Mouse (Mus musculus) R1 (cell line): ENCODE data around the gene Ank3.
A peak's percentile ranks its signal among the peaks of the same experiment; 100 is the strongest.

Source experiments
- DNase-seq: peaks from one replicate; pipeline ENCODE4 v3.0.0-alpha.2; 2018; ENCODE audit warnings: low read depth, low spot score

The Ank3 gene

DNA sequence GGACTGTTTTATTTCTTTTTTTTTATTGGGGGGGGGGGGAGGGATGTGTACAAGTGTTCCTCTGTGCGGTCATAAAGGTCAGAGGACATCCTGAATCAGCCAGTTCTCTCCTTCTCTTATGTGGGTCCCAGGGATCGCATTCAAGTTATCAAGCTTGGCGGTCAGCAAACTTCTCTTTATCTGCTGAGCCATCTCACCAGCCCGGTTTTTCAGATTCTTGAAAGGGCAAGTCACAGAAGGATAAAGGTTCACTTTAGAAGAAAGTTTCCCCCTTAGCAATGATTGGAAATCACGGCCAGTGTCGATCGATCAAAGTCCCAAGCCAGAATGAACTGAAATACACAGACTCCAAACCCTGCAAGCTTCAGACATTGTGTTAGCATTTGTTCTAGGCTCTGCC is 651.2 kb downstream of the Ank3 start:
- DNase-seq: no peak

DNA sequence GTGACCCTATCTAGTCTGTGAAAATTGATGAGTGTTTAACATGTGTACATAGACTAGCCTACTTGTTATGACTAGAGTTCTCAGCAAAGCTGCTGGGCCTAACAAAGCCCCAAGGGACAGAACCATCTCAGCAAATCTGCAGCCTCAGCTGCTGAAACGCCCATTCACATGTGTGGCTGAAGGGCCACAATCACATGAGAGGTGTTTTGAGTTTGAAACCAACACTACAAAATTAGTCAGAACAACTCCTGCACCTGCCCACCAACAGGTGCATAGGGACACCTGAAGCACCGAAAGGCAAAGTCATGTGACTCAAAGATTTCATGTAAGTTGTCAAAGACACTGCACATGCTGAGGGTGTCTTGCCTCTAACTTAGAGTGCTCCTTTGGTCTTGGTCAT is 656.7 kb downstream of the Ank3 start:
- DNase-seq: no peak

DNA sequence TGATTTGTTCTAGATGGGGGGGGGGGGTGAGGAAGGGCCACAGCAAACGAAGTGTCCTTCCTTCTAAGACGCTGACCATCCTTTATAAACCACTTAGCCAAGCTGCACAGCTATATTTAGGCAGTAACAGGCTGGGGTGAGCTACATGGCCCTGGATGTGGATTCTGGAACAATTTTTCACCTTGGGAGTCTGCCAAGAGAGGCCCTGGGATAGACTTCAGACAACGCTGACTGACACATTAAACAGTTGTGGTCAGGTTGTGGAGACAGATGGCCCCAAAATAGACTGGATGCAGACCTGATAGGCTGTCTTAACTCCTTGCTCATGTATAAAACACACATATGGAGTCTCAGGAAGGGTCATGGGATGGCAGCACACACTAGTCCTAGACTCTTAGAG is 658.5 kb downstream of the Ank3 start:
- no peak for DNase-seq

DNA sequence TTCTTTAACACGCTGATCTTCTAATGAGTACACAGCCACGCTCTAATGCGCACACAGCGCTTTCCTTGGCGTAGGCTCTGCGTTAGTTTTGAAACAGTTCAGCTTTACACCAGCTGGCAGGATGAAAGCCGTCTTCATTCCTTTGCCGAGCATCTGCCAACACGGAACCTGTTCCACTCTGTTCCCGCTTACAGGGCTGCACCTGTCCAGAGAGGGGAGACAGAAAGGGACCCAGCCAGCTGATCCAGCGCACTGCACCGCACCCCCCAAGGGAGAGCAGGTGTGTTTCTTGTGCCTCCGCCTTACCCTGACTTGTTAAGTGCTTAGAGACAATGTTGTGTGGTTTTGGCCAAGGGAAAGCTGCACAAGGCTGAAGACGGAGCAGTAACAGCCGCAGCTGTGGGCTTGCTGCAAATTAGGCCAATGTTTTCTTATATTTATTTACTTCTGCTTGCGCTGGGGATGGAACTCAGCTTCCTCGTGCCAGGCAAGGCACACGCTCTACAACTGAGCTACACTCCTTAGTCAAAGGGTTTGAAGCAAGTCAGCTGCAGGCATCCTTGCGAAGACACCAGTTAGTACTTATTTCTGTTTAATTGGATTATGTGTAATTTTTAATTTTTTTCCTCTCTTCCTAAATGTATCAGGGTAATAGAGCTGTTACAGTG is 661.6 kb downstream of the Ank3 start:
- DNase-seq: peak; percentile 15

DNA sequence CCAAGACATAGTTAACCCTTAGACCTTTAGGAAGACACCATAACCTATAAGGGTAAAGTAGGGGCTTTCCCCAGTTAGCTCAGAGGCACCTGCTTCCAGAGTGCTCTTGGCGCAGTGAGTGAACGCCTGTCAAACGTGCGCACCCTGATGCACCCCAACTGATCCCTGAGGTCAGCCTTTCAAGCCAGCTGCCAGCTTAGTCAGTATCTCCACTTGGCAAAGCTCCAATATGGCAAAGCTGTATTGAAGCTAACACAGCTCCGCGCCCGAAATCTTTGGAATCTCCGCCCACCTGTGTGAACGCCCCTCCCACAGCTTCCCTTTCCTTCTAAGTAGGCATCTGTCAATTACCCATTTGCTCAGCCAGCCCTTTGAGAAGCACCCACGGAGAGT is 662.1 kb downstream of the Ank3 start:
- DNase-seq: peak; percentile 54

DNA sequence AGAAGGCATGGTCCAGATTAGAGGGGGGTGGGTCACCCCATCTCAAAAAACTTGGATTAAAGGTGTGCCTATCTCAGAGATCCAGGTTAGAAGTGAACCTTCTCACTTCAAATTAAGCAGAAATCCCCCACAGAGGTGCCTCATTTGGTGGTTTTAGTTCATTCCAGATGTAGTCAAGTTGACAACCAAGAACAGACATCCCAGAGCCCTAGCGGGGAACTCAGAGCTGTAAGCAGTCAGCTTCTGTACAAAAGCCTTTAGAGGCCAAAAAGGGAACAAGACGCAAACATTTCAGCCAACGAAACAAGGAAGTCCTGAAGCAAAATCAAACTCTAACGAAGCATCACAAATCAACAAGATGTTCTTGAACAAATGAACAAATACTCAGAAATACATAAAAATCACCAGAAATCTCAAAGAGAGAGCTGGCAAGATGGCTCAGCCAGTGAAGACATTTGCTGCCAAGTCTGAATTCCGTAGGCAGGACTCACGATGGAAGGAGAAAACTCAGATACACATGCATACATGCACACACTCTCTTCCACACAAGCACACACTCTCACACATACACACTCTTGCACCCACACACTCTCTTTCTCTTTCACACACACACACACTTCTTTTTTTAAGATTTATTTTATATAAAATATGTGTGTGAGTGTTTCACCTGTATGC is 665.4 kb downstream of the Ank3 start:
- no peak for DNase-seq

DNA sequence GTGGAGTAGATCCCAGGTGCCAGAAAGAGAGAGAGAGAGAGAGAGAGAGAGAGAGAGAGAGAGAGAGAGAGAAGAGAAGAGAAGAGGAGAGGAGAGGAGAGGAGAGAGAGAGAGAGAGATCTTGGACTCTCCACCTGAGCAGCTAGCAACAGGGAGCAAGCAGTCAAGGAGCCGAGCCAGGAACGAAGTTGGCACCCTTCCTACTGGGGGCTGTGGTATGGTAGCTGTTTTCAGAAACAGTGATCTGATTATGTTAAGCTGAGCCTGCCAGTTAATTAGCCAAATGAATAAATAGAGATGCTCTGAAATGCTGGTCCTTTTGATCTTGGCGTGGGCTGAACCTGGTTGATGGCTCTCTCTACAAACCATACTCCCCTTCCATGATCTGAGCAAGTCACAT is 666.6 kb downstream of the Ank3 start:
- no peak for DNase-seq

DNA sequence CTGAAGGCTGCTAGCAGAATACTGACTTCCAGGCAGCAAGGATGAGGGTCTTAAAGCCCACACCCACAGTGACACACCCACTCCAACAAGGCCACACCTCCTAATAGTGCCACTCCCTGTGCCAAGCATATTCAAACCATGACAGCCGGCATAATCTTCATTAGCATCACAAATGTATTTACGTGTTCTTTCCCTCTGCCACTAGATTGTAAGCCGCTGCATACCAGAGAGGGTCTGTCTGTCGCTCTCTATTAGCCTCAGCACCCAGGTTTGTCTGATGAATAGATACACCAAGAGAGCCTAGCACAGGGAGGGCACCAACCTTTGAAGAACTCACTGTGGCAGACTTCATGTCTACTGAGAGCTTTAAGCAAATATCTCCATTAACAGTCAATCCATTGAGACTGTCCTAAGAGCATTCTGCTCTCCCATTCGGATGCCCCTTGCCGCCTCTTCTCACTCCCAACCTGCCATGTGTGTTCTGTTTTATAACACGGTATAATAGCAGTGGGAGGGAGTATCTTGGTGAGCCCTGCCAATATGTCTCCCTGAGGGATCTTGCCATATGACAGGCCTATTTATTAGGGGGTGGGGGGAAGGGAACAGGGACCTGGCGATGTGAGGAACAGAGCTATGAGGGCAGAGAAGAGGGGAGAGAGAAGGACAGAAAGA is 668.1 kb downstream of the Ank3 start:
- DNase-seq: peak; percentile 47

DNA sequence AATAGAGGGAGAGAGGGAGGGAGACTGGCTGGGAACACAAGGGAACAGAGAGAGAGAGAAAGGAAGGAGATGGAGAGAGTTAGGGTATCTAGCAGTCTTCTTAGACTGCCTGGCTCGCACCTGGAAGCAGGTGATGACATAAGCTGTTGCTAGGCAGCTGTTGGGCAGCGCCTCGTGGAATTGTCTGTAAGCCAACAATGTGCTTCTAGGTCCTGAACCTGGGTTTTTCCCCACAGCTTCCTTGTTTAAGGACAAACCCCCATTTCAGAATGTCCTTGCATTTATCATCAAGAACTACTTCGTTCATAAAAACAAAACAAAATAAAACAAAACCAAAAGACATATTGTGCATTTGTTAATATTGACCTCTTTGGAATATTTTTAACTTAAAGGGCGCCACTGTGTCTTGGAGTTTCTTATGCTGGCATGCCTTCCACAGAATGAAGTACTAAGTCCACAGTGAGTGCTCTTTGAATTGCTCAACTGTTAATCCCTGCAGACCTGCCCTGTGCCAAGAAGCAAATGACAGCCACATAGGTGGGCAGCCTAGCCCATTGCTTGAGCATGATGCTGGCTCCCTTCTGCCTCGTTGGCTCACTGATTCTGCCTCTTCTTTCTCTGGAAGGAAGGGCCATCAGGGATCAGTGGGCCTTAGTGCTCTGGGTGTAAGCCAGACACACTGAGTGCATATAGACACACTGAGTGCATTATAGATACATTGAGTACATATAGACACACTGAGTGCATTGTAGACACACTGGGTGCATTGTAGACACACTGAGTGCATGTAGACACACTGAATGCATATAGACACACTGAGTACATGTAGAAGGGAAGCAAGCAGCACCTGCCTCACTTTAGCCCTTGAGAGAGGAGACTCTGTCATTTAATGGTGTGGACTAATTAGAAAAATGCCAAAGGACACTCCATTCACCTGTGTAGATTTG is 668.9 kb downstream of the Ank3 start:
- DNase-seq: no peak

DNA sequence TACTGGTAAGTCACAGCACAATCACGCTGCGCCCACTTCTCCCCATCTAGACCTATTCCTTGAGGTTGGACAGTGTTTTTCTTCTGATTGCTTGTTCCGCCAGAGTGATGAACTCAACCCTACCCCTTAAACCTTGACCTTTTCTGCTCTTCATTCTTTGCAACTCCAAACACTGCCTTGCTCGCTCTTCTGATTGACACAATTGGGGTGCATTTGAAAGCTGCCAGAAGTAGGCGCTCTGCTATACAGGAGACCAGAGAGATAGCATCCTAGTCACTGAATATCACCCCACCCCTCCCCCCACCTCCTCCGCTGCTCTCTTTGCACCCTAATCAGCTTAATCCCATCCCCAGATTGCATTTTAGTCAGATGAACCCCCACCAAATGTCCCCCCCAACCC is 670.7 kb downstream of the Ank3 start:
- DNase-seq: peak; percentile 70

DNA sequence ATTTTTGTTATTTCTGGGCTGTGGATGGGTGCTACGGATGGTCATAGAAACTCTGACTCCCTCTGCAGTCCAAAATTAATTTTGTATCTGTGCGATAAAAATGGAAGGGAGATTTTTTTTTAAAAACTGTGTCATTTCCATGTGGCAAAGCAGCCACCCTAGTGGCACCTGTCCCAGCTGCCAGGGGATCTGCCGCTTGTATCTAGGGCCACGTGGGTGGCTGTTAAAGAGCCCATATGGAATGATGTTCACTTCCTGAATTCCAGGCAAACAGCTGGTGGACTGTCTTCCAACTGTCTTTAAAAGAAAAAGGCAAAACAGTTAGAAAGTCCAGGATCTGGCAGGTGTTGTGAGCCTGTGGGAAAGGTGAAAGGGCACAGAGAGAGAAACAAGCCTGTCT is 672.8 kb downstream of the Ank3 start:
- no peak for DNase-seq
